Mouse (Mus musculus): ENCODE data around the gene Hcfc1. TPM values are rescaled to one million over a fixed set of nuclear protein-coding genes. Genes with fewer than 3 reads are reported as not detected.

Hcfc1 gene
- total RNA-seq, 2 experiments from 2014 or later, result 67.0 to 69.2 TPM

Other genes with a start within 250 kb of the Hcfc1 start
- gene Abcd1, start 249.8 kb downstream of the Hcfc1 start, total RNA-seq (2021), result 10 to 100 TPM; 10.2 to 12.3 TPM
- 1 to 10 TPM; 7.7 to 7.9 TPM for gene Plxnb3, start 209.3 kb downstream of the Hcfc1 start, total RNA-seq (2021)
- 10 to 100 TPM in 1 of 2 experiments, 1 to 10 TPM in 1; 4.9 to 10.1 TPM for gene Srpk3, start 192.0 kb downstream of the Hcfc1 start, total RNA-seq (2021)
- 100 to 1,000 TPM; 187 to 203 TPM for gene Idh3g, start 179.5 kb downstream of the Hcfc1 start, total RNA-seq (2021)
- gene Ssr4, start 179.3 kb downstream of the Hcfc1 start, total RNA-seq (2021), result 10 to 100 TPM; 75.0 to 88.2 TPM
- 100 to 1,000 TPM; 107 to 123 TPM for gene Pdzd4, start 141.4 kb downstream of the Hcfc1 start, total RNA-seq (2021)
- gene Avpr2, start 74.3 kb downstream of the Hcfc1 start, total RNA-seq (2021), result not detected
- 100 to 1,000 TPM; 133 to 151 TPM for gene L1cam, start 70.3 kb downstream of the Hcfc1 start, total RNA-seq (2021)
- gene Arhgap4, start 44.5 kb downstream of the Hcfc1 start, total RNA-seq (2021), result 1 to 10 TPM; 3.7 to 3.8 TPM
- gene Naa10, start 44.4 kb downstream of the Hcfc1 start, total RNA-seq (2021), result 10 to 100 TPM; 50.9 to 59.8 TPM
- gene Renbp, start 35.5 kb downstream of the Hcfc1 start, total RNA-seq (2021), result 1 to 10 TPM; 7.2 to 7.5 TPM
- gene Irak1, start 57.6 kb upstream of the Hcfc1 start, total RNA-seq (2021), result 10 to 100 TPM; 48.2 to 49.0 TPM
- under 1 TPM; 0.60 to 0.70 TPM for gene Opn1mw, start 161.1 kb upstream of the Hcfc1 start, total RNA-seq (2021)
- gene Mecp2, start 169.0 kb upstream of the Hcfc1 start, total RNA-seq (2021), result 10 to 100 TPM; 89.6 to 94.8 TPM
- gene Tex28, start 201.5 kb upstream of the Hcfc1 start, total RNA-seq (2021), result not detected
- not detected for gene Tktl1, start 210.9 kb upstream of the Hcfc1 start, total RNA-seq (2021)